Mouse (Mus musculus) thymus, adult 18-20 months (tissue): ENCODE results near the gene Rergl.

Source experiments
- DNase-seq, 2 experiments: peaks; one replicate each; pipeline ENCODE4 v3.0.0; 2022; ENCODE audit warnings: mixed read lengths in 2 of 2

Gene Rergl

GRCm38 (mm10) chr6:139501876-139502275 is at the start of gene Rergl:
Rergl (minus strand) TSS chr6:139501976.
- no peak for DNase-seq

GRCm38 (mm10) chr6:139538469-139538868 is 36.7 kb upstream of the Rergl start:
- DNase-seq, result no peak

- DNase-seq, result no peak
These were observed 23.6 kb upstream of the Rergl start for GRCm38 (mm10) chr6:139525406-139525805.

GRCm38 (mm10) chr6:139524288-139524687 is 22.5 kb upstream of the Rergl start:
- DNase-seq, result no peak

GRCm38 (mm10) chr6:139514938-139515510 is 13.2 kb upstream of the Rergl start:
- DNase-seq, result no peak

GRCm38 (mm10) chr6:139479730-139480129 is 22.0 kb downstream of the Rergl start:
- no peak for DNase-seq

- no peak for DNase-seq
These were observed 36.8 kb downstream of the Rergl start for GRCm38 (mm10) chr6:139464980-139465379.

GRCm38 (mm10) chr6:139464292-139464691 is 37.5 kb downstream of the Rergl start:
- no peak for DNase-seq

- no peak for DNase-seq
These were observed 40.7 kb downstream of the Rergl start for GRCm38 (mm10) chr6:139461094-139461493.

GRCm38 (mm10) chr6:139460470-139460869 is 41.3 kb downstream of the Rergl start:
- DNase-seq, result no peak

GRCm38 (mm10) chr6:139443999-139444398 is 57.8 kb downstream of the Rergl start:
- DNase-seq, result no peak
